Mouse (Mus musculus) C2C12 (cell line): ENCODE measurements around the gene Nabp1. TPM values are rescaled to one million over a fixed set of nuclear protein-coding genes. Genes with fewer than 3 reads are reported as not detected.

Experiments used
- H3K27me3 ChIP-seq: one replicate; pipeline ENCODE4 v1.6.1; 2011; ENCODE audit not compliant: control insufficient read depth, insufficient read depth, insufficient read length
- H3K36me3 ChIP-seq: one replicate; pipeline ENCODE4 v1.6.1; 2011; ENCODE audit not compliant: control insufficient read depth, insufficient read depth
- H3K4me3 ChIP-seq: one replicate; pipeline ENCODE4 v1.5.1; 2011; ENCODE audit warnings: mild to moderate bottlenecking, control low read depth; ENCODE audit not compliant: poor library complexity, insufficient read depth, severe bottlenecking
- H3K79me2 ChIP-seq: one replicate; pipeline ENCODE4 v1.6.1; 2011; ENCODE audit not compliant: control insufficient read depth, insufficient read depth
- H3K79me3 ChIP-seq: one replicate; pipeline ENCODE4 v1.6.1; 2011; ENCODE audit warnings: low read depth, control low read depth
- H3ac ChIP-seq: one replicate; pipeline ENCODE3; 2011; ENCODE audit warnings: low read depth; ENCODE audit not compliant: control insufficient read depth, insufficient read length
- CEBPB ChIP-seq: IDR thresholded peaks from one replicate; pipeline ENCODE4 v1.6.1; 2011; ENCODE audit warnings: low read depth, mild to moderate bottlenecking, control low read depth, moderate library complexity
- CTCF ChIP-seq: IDR thresholded peaks from one replicate; pipeline ENCODE4 v1.5.1; 2011; ENCODE audit not compliant: control insufficient read depth, insufficient read depth, insufficient read length
- FOSL1 ChIP-seq: IDR thresholded peaks from one replicate; pipeline ENCODE4 v1.8.0; 2011; ENCODE audit warnings: mild to moderate bottlenecking, low read length; ENCODE audit not compliant: poor library complexity, insufficient read depth, severe bottlenecking
- MAX ChIP-seq: IDR thresholded peaks from one replicate; pipeline ENCODE4 v1.6.1; 2011; ENCODE audit warnings: mild to moderate bottlenecking, control low read depth
- MYOD1 ChIP-seq: IDR thresholded peaks from one replicate; pipeline ENCODE4 v1.6.1; 2011; ENCODE audit warnings: low read depth; ENCODE audit not compliant: control insufficient read depth, insufficient read length
- MYOG ChIP-seq: IDR thresholded peaks from one replicate; pipeline ENCODE4 v1.6.1; 2011; ENCODE audit not compliant: control insufficient read depth, insufficient read length; ENCODE audit errors: extremely low read depth
- USF1 ChIP-seq: IDR thresholded peaks from one replicate; pipeline ENCODE4 v1.6.1; 2011; ENCODE audit warnings: low read depth, mild to moderate bottlenecking, control low read depth, moderate library complexity
- polyA plus RNA-seq: library from polyadenylated mRNA; unstranded; fragments of >200 nt; fragmentation: generic; extraction: Trizol; gene quantifications from one replicate; pipeline ENCODE4 v1.2.1, GENCODE M21; 2012; ENCODE audit warnings: missing spikeins

Gene Nabp1
- polyA plus RNA-seq, 1 experiment: 7.1 TPM

GRCm38 (mm10) chr1:51515625-51516024, 37.4 kb upstream of the Nabp1 start:
- no peak for TF ChIP-seq MYOD1
- TF ChIP-seq MYOG: no peak
- TF ChIP-seq FOSL1: no peak
- no peak for TF ChIP-seq CTCF
- no peak for TF ChIP-seq MAX
- no peak for TF ChIP-seq USF1
- no peak for TF ChIP-seq CEBPB
- Histone ChIP-seq H3K27me3 (no peaks in the 10 kb centered on the region), H3K79me2 (no peaks in the 10 kb centered on the region), H3K4me3 (no peak overlapping the region), H3ac (no peak overlapping the region), H3K79me3 (no peaks in the 10 kb centered on the region), H3K36me3 (no peaks in the 10 kb centered on the region)

DNA sequence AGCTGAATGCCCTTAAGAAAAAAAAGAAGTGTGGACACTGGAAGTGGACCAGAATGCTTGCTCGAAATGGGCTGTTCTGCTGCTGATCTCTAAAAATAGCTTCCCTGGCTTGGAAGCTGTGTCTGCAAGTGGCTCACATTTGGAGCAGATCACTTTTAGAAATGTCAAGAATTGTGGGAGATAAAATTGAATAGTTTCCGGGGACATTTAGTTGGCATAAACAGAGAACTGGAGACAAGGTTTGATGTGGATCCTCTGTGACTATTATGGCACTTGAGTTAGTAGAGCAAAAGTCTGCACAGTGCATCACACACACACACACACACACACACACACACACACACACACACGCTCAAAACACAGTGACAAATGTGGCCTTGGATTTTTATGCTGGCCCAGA, 36.8 kb upstream of the Nabp1 start:
- no peak for TF ChIP-seq MAX
- no peak for TF ChIP-seq MYOG
- no peak for TF ChIP-seq MYOD1
- TF ChIP-seq USF1: no peak
- TF ChIP-seq CEBPB: no peak
- no peak for TF ChIP-seq FOSL1
- no peak for TF ChIP-seq CTCF
- Histone ChIP-seq H3K4me3 (no peak overlapping the region), H3K79me3 (no peaks in the 10 kb centered on the region), H3K27me3 (no peaks in the 10 kb centered on the region), H3K79me2 (no peaks in the 10 kb centered on the region), H3ac (no peak overlapping the region), H3K36me3 (no peaks in the 10 kb centered on the region)

DNA sequence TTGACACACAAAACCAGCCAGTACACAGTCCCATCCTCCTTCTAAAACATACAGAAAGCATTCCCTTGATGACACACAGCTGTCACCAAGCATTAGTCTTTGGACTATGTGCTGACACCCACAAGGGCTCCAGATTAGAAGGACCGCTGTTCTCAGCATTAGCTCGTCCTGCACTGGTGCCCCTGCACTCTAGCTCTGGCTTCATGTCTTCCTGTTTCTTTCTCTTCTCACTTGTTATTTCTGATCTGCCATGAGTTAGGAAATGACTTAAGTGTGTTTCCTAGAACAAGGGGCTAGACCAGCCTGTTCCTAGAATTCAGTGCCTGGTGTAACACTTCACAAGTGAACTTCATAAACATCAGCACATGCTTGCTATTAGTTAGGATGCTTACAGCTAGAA, 36.2 kb upstream of the Nabp1 start:
- H3K27me3 ChIP-seq: no peaks in the 10 kb centered on the region
- no peak overlapping the region for H3ac ChIP-seq
- no peak overlapping the region for H3K4me3 ChIP-seq
- no peaks in the 10 kb centered on the region for H3K79me2 ChIP-seq
- H3K36me3 ChIP-seq: no peaks in the 10 kb centered on the region
- H3K79me3 ChIP-seq: no peaks in the 10 kb centered on the region
- TF ChIP-seq MYOG (no peak), CEBPB (no peak), MAX (no peak), CTCF (no peak), MYOD1 (no peak)

DNA sequence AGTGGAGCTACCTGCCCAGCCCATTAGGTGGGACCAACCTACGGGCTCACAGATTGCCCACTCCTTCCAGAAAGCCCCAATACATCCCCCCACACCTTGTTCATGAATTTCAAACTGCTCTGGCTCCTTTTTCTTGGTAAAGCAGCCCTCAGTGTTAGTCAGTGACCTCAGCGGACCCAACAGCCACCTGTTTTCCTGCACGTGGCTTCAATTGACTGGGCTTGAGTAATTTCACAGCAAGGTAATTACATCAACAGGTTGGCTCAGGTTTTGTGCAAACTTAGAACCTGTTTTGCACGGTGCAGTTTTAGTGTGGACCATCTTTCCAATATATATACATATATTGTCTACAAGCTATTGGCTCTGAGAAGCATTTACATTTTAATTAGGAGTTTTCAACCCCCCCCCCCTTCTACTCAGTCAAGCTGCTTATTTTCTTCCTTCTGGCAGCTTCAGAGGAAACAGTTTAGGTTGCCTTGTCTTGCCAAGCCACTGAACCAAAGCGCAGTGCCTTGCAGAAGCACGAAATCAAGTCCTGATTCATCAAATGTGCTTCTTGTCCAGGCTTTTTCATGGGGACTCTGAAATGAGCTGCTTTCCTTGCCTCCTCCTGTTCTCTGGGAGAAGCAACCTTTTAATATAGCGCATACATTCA, 35.0 kb upstream of the Nabp1 start:
- Histone ChIP-seq H3K79me3 (no peaks in the 10 kb centered on the region), H3K79me2 (no peaks in the 10 kb centered on the region), H3ac (no peak overlapping the region), H3K27me3 (no peaks in the 10 kb centered on the region), H3K4me3 (no peak overlapping the region), H3K36me3 (no peaks in the 10 kb centered on the region)
- TF ChIP-seq MYOG (no peak), CTCF (no peak), MYOD1 (no peak), USF1 (no peak), FOSL1 (no peak), MAX (no peak)

GRCm38 (mm10) chr1:51512326-51512725, 34.1 kb upstream of the Nabp1 start:
- no peak overlapping the region for H3K4me3 ChIP-seq
- no peaks in the 10 kb centered on the region for H3K79me2 ChIP-seq
- H3K79me3 ChIP-seq: no peaks in the 10 kb centered on the region
- no peak overlapping the region for H3ac ChIP-seq
- no peaks in the 10 kb centered on the region for H3K36me3 ChIP-seq
- TF ChIP-seq MYOG (no peak), CTCF (no peak), MYOD1 (no peak), USF1 (no peak), MAX (no peak), FOSL1 (no peak), CEBPB (no peak)
- no peaks in the 10 kb centered on the region for H3K27me3 ChIP-seq

DNA sequence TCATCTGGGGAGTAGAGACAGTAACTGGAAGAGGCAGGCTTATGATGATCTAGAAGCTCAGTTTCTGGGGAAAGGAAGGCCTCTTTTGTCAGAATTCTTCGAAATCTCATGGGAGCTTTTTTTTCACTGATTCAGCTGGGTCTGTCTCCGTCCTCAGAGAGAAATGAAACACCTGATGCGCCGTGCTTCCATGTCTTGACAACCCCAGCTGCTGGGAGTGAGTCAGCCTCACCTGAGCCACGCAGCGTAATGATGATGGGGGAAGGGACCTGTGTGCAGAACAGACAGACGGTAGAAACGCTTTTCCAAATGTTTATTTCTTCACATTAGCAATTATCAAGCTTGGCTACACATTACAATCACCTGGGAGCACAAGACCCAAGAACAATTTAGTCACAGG, 31.6 kb upstream of the Nabp1 start:
- H3K36me3 ChIP-seq: no peaks in the 10 kb centered on the region
- H3K4me3 ChIP-seq: no peak overlapping the region
- H3K27me3 ChIP-seq: no peaks in the 10 kb centered on the region
- no peak overlapping the region for H3ac ChIP-seq
- no peaks in the 10 kb centered on the region for H3K79me3 ChIP-seq
- TF ChIP-seq CEBPB: no peak
- TF ChIP-seq MYOD1: no peak
- no peaks in the 10 kb centered on the region for H3K79me2 ChIP-seq
